Mouse (Mus musculus) brain, embryonic 14.5 days (tissue): Measurements from ENCODE around the gene Lefty2.
A peak's percentile ranks its signal among the peaks of the same experiment; 100 is the strongest.

ENCODE experiments used
- CTCF ChIP-seq: fragments of 200-500 bp; IDR thresholded peaks from 2 replicates; pipeline ENCODE4 v1.5.1; 2012; ENCODE audit warnings: inconsistent platforms, mild to moderate bottlenecking, moderate library complexity, borderline replicate concordance; ENCODE audit not compliant: insufficient read depth, insufficient read length; ENCODE audit errors: extremely low read depth
- POLR2A ChIP-seq: fragments of 200-500 bp; IDR thresholded peaks from 2 replicates; pipeline ENCODE4 v1.6.1; 2012; ENCODE audit warnings: mild to moderate bottlenecking, inconsistent platforms, borderline replicate concordance; ENCODE audit not compliant: poor library complexity, insufficient read depth, insufficient read length, severe bottlenecking; ENCODE audit errors: extremely low read depth

DNA sequence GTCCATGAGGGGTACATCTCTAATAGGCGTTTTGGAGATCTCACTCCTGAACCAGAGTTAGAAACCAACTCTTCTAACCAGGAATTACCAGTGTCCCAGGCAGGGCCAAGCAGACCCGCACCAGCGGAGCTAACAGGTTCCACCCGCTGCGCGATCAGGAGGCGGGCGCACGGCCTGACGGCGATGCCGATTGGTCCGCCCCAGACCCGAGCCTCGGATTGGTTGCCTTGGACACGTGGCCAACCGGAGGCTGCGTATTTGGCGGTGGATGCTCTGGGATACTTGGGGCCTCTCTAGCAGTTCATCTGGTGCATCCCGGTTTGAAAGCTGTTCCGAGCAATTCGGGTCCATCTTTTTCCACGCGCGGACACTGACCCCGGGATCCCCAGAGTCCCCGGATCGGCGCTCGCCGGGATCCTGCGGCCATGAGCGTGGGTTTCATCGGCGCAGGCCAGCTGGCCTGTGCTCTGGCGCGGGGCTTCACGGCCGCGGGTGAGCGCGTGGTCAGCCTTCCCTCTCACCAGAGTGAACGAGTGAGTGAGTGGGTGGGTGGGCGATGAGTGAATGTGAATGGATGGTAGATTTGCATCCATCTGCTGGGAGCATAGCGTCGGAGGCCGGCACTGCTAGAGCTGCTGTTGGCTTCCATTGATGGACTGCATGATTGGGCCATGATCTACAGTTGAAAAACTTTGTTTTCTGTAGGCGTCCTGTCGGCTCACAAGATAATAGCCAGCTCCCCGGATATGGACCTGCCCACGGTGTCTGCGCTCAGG, 11.3 kb downstream of the Lefty2 start, which contains the start of gene Pycr2:
- TF ChIP-seq CTCF, result no peak
- peak; percentile 42; the same call in 1 of the 2 replicates for TF ChIP-seq POLR2A
